Mouse (Mus musculus) gastrocnemius, postnatal 4 days (tissue): ENCODE results near the gene Napb. TPM values are rescaled to one million over a fixed set of nuclear protein-coding genes. Genes with fewer than 3 reads are reported as not detected.
A peak's percentile ranks its signal among the peaks of the same experiment; 100 is the strongest.
"Not testable (repeated sequence)": the region's sequence is repeated elsewhere in the genome, so short reads cannot be mapped to it uniquely, and the experiment has no call there.

Experiments
- DNase-seq, 2 experiments: peaks; one replicate each; pipeline ENCODE4 v3.0.0; 2021 to 2022; ENCODE audit warnings: low spot score in 2 of 2, mixed read lengths in 2 of 2
- long read RNA-seq, 2 experiments: library from polyadenylated mRNA; stranded (forward); transcript quantifications; one replicate each; pipeline ENCODE4 v2.0.0; 2021
- total RNA-seq, 2 experiments: library from RNA; stranded (reverse); gene quantifications; 2 replicates each; pipeline ENCODE4 v1.2.3; 2021

Gene Napb
- total RNA-seq = 10 to 100 TPM in 1 of 2 experiments, 1 to 10 TPM in 1; 6.8 to 11.1 TPM
- long read RNA-seq, experiment 1, partial matches to known transcripts = 0 of 2 reads
- long read RNA-seq, experiment 1, other reads (novel, unspliced or antisense) = 2 of 2 reads
- long read RNA-seq, experiment 2, full-length matches to known transcripts = 2 of 5 reads
- long read RNA-seq, experiment 2, partial matches to known transcripts = 0 of 5 reads
- long read RNA-seq, experiment 2, other reads (novel, unspliced or antisense) = 3 of 5 reads

DNA sequence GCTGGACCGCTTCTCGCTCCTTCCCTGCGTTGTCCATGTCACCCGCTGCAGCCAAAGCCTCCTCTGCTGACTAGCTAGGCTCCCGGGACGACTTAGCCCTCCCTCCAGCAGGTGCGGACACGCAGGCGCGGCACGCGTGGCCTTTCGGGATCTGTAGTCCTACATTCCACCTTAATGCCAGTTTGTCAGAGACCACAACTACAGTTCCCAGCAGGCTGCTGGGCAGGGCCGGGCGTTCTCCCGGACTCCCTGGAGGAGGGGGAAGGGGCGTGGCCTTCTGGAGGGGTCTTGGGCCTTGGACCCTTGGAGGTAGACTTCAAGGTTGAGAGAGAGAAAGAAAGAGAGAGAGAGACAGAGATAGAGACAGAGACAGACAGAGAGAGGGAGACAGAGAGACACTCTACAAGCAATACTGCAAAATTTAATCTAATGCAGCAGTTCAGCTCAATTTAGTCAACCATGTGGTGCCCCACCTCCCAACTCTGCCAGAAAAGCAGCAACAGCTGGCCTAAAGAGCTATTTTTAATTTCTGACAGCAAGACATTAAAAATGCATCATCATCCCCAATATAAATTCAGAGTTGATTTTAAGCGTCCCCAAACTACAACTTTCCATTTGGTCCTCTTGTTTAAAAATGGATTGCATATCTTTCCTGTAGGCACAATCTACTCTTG, at the start of gene Napb:
TSS of gene Napb (minus strand) at position 141 of the 674 bp plus-strand sequence.
- DNase-seq = peak; percentile 67 to 90

DNA sequence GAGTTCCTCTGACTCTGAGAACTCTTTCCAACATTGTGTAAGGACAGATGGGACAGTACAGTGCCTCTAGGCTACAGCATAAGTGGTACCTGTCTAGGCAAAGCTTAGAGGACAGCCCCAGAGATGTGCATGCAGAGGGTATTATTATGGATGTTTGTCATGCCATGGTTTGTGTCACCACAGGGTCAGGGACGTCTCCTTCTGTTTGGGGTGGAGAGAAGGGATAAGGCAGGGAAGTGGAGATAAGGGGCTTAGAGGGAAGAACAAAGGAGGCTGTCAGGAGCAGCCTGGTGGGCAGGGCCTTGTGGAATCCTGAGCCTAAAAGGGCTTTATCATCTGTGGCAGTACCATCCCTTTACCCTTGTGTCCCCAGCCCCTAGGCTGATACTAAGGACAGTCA, 49.4 kb upstream of the Napb start, which contains the start of gene 8030411F24Rik:
TSS of gene 8030411F24Rik (plus strand) at position 301 of the 400 bp plus-strand sequence.
- no peak for DNase-seq

DNA sequence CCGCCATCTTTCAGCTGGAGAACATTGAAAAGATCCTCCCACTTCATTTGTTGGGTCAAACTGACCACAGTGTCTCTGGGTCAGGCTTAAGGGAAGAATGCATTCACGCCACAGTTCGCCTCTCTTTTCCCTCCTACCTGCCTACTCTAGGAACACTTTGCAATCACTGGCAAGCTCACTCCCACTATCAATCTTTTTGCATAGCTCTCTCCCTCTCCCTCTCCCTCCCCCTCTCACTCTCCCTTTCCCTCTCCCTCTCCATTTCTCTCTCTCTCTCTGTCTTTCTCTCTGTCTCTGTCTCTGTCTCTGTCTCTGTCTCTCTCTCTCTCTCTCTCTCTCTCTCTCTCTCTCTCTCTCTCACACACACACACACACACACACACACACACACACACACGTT, 39.1 kb upstream of the Napb start, which contains the start of gene Cst11:
TSS of gene Cst11 (minus strand) at position 101 of the 400 bp plus-strand sequence.
- DNase-seq = not testable (repeated sequence)

DNA sequence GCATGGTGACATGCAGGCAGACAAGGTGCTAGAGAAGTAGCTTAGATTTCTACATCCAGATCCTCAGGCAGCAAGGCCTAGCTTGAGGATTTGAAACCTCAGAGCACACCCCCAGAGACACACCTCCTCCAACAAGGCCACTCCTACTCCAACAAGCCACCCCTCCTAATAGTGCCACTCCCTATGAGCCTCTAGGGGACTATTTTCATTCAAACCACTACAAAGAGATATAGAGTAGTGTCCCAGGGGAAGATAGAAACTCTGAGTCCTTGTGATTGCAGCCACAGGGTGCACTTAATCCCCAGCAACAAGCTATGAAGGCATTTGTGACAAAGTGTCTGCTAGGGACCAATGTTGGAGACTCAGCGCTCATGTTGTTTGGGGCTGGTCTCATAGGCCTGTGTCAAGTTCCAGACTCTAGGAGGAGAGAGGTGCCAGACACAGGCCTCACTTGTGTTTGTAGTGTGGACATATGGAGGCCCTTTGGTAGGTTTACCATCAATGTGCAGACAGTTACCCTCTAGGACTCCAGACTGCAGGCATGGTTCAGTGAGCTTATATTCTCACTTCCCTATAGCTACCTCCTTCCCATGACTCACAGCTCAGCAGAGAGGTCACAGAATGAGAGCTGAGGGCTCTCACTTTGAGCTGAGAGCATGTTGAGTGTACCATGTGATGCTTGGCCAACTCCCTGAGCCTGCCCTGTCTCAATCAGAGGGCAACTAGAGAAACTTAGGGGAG, 31.6 kb upstream of the Napb start:
- DNase-seq = no peak

DNA sequence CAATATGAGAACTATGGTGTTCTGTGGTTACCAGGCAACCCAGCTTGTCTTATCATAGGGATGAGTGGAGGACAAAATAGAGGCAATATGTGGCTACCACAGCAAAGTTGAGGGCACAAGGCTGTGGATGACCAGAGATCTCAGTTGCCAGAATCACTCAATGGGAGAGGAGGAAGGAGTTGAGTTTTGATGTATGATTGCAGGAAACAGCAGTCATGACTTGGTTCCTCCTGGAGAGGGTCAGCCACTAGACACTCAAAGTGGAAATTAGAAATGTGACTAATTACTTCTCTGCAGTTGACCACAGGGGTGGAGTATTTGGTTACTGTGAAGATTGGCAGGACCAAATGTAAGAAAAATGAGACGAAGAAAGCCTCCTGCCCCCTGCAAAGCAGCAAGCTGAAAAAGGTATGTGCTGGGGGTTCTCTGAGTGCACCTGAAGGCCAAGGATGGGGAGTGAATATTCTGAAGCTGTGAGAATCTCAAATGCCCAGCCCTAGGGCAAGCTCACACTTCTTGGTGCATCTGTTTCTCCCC, 22.1 kb upstream of the Napb start:
- no peak for DNase-seq

DNA sequence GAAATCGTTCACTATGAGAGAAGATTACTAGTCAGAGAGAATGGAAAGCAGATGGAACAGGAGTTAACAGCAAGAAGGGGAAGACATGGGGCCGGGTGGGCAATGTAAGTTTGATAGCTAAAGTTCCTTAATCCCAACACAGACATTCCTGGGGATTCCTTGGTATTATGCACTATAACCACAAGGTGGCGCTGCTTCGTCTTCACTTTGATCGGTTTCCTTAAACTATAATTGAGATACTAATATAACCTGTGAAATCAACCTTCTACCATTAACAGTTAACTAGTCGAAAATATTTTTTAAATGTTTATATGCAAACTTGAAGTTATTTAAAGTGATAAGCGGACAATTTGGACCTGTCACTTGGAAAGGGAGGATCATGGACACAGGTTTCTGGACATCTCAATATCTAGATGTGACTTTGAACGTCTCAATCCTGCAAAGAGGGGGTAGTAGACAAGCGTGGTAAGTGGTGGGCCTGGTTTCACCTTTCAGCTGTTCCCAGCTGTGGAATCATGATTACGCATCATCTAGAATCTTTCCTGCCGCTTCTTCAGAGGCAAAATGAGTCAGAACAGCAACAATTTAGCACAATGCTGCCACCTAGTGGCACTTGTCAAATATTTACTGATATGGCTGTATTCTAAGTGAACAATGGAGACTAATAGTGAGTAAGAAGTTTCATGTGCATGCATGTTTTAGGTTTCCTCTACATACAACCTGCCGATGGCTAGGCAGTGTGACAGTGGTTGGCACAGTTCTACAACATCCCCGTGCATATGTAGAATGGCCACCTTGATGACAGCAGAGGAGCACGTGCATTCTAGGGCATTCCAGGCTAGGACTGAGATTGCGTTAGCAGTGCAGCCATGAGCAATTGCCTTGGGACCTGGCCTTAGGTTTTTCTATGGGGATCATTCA, 19.9 kb upstream of the Napb start:
- DNase-seq = peak; percentile 26 to 61

DNA sequence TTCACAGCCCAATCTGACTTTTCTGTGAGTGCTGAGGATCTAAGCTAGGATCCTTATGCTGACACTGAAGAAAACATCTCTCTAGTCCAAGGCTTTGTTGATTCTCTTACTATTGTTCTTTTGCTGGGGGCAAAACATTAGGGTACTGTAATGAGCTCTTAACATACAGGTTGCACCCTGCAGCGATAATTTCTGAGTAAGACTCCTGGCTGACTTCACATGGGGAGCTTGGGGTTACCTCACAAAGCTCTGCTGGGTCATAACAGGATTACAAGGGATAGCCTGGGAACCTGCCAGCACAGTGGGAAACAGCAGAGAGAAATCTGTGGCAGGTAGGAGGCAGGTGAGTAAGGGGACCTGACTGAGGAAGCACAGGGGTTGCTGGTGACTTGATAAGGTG, 17.8 kb upstream of the Napb start, which contains the start of gene Cstl1:
TSS of gene Cstl1 (plus strand) at position 301 of the 400 bp plus-strand sequence.
- DNase-seq = no peak

DNA sequence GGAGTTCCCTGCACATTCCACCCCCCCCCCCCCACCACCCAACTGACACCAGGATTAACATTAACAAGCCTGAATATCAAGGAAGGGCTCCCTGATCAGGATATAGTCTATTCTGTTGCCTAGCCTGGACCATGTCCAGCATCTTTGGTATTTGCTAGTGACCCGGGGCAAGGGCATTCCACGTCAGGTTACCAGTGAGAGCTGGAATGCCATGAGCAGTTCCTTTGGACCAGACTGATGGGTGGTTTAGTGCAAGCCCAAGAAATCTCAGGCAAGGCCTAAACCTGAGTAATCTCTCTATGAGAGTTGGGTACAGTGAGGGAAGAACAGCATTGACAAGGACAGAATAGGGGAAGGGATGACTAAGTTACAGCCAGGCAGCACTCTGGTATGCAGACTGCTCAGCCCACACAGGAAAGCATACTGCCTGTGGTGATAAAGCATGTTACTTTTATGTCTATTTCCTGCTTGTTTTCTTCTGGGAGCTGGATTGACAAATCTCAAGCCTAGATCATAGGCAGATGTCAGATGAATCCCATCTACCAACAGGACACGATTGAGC, 11.7 kb upstream of the Napb start:
- DNase-seq = no peak

DNA sequence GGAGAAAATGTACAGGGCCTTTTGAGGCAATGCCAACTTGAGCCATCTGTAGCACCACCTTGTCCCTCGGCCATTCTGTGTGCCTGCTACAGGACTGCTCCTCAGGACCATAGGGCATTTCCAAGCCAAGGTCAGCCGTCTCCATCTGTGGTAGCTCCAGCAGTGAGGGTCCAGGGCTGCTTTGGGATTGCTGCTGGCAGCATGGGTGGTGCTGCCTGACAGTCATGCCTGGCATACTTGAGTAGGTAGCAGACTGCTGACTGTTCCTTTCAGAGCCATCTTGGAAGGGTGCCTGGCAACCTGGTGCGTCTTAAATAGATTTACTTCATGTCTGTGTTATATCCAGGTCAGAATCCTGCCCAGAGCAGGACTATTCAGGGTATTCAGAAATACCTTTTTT, 10.7 kb upstream of the Napb start:
- no peak for DNase-seq

DNA sequence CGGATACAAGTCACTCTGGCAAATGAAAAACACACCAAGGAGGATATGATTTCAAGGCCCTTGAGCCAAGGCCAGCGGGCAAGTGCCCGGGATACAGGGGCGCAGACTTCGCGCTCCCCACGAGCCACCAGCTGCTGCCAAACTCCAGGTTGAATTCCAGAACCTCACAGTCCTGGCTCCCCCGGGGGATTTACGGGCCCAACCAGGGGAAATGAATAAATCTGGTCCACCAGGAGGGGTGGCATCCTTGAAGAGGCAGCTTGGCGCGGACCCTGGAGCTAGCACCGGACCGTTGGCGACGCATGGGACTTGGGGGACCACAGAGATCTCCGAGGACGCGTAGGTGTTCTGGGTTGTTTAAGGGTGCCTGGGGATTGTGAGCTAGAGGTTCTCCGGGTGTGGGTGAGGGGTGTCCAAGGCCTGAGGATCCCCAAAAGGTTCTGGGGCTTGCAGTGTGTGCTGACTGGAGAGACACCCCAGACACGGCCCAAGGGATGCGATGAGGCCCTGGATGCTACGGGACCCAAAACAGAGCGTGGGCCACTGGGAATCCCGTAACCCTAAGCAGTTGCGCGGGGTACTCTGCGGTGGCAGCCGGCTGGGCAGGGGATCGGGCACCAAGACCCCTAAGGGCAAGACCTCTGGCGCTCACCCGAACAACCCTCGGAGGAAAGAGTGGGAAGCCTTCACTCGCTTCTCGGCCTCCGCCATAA, 497 bp downstream of the Napb start:
- peak in 1 of 2 experiments; percentile 20 for DNase-seq

DNA sequence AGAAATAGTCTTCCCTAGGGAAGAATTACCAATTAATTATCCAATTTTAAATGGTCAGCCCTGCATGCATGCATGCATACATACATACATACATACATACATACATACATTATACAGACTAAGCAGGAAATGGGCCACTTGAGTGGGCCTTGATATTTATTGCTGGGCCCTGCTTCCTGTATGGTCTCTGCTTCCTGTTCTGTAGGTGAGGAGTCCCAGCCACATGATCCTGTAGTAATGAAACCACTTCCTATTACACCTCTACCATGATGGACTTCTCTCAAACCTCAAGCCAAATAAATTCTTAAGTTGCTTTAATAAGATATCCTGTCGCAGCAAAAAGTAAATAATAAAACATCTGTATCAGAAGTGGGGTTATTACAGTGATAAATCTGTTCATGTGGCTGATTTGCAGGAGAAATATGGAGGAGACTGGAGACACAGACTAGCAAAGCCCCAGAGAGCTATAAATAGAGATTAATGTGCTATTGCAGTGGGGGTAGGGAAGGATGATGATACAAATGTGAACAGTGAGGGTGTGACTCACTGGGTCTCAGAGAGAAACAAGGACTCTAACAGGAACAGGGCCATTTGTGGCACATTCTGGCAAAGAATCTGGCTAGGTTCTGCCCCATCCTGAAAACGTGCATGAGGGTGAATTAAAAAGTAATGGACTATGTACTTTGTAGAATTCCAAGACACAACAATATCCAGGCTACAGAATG, 12.8 kb downstream of the Napb start:
- DNase-seq = no peak

DNA sequence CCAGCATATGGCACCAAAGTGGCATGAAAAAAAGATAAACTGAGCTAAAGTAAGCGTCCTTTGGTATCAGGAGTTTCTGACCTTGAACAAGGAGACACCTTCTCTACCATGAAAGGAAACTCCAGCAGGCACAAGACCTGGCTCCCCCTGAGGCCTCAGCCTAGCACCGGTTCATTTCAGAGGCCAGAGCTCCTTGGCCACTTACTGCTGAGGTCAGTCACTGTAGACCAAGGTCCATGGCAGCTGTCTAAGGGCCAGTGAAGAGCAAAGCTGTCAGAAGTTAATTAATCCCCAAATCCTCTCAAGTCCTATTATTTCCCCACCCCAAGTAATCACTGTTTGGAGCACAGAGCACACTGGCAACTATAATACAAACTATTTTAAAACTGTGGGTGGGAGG, 15.2 kb downstream of the Napb start:
- DNase-seq = no peak

DNA sequence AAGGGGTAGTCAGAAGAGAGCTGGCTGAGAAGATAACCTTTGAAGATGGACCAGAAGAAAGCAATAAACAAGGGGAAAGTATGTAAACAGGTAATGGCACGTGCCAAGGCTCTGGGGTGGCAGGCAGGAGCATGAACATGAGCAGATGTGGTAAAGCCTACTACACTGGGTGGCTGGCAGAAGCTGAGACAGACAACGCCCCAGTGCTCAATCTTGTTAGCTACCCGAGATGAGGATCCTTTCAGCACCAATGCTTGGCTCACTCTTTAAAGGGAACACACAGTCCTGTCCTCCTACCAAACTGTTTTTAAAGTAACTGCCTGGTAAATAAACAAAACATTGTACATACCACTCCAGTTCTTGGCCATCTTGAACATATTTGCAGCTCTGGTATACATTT, 19.9 kb downstream of the Napb start:
- DNase-seq = no peak

DNA sequence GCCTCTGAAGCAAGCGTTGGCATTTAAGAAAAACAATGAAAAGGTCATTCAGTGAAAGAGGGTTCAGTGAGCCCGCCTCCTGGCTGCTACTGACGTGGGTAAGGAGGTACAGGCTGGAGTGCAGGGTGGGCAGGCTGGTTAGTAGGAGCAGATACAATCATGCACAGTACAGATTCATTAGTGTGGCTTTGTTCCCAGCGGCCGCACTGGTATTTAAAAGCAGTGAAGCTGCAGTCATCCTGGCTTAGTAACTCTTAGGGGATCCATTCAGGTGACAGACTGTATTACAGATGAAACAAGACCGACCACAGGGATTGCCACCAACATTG, 25.1 kb downstream of the Napb start:
- no peak for DNase-seq

DNA sequence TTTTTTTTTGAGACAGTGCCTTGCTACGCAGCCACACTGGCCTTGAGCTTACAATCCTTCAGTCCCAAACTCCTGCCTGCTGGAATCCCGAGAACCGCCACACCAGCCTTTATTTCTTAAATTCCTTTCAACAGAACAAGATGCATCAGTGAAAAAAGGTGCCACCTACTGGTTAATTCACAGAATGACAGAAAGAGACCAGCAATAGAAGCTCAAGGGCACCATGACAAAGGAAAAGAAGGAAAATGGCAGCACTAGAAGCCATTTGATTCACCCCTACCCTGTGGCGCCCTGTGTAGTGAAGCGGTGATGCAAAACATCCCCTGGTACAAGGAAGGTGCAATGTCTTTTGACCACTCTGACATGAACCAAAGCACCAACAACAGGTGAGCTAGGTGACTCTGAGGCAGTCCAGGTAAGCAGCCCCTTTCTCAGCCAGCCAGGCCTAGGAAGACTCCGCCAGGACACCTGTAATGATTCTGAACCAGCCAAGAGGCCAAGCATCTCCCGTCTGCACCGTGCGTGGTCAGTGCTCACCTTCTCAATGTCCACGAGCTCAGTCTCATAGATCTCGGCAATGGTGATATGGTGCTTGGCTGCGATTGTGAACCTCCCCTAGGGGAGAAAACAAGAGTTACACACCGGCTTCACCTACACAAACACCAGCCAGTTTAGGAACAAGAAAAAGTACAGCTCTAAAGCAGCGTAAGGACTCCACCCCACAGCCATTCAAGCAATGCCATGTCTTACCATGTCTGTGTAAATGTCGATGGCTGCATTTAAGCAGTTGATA, 25.7 kb downstream of the Napb start:
- no peak for DNase-seq

DNA sequence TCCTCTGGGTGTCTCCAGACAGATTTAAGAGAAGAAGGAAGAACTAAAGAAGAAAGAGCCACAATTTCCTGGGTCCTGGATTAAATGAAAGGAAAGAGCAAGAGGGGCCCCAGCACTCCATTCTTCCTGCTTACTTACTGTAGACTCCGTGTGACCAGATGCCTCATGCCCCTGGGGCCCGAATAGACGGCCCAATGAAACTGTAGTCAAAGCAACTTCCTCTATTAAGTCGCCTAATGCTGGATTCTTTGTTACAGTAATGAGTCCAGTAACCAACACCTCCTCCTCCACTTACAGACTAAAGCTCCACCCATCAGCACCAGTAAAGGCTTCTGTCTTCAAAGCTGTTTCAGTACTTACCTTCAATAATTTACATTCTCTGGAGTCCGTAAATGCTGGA, 33.7 kb downstream of the Napb start:
- no peak for DNase-seq

DNA sequence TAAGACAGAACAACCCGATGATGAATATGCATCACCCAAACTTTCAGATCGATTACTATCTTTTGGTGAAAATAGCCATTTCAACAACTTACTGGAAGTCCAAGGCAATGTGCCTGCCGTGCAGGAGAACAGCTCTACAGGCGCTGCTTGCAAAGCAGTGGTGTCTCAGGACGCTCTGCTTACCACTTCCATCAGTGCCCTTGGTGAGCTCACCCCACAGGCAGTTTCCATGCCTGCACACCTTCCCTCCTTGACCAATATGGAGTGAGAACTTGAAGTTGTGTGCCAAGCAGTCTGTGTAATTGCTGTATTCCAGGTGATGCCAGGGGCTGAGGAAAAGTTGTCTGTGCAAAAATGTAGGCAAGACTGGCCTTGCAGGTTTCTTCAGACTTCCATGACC, 41.5 kb downstream of the Napb start:
- no peak for DNase-seq

DNA sequence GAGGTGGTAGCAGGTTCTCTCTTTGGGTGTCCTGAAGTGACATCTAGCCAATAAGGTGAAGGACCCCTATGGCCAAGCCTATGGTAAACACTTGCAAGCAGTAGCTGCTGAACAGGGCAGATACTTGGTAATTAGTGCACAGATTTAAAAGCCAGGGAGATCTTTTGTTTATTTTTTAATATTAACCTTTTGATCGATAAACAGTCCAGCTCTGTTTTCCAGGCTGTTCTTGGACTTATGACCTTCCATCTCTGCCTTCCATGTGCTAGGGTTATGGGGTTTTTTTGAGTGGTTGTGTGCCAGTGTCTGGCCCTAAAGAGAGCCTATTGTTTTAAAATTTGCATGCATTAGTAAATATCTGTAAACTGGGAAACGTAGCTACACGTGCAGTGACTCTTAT, 42.0 kb downstream of the Napb start:
- no peak for DNase-seq
